Mouse (Mus musculus) cerebellum, adult 11-12 months (tissue): Measurements from ENCODE around the gene Cdc42ep4.

ENCODE experiments used
- DNase-seq: peaks from one replicate; pipeline ENCODE4 v3.0.0; 2022

Cdc42ep4 gene

GRCm38 (mm10) chr11:113678373-113678772 lies 73.3 kb downstream of the Cdc42ep4 start:
- DNase-seq: peak; percentile 44

GRCm38 (mm10) chr11:113677378-113677777 lies 74.3 kb downstream of the Cdc42ep4 start:
- no peak for DNase-seq
